Mouse (Mus musculus) left cerebral cortex, postnatal 25 days (tissue): Measurements from ENCODE around the gene Gab2. TPM values are rescaled to one million over a fixed set of nuclear protein-coding genes. Genes with fewer than 3 reads are reported as not detected.

ENCODE experiments used
- DNase-seq, 2 experiments: peaks; one replicate each; pipeline ENCODE4 v3.0.0; 2022; ENCODE audit warnings: low spot score in 2 of 2, mixed read lengths in 1 of 2
- intact Hi-C: fragments of 180-260 bp; cut with DNase I; formaldehyde crosslinking; loops from one replicate; pipeline ENCODE4 v1.15.1; 2025
- total RNA-seq, 2 experiments: library from RNA; stranded (reverse); gene quantifications; 2 replicates each; pipeline ENCODE4 v1.2.3; 2021

Gab2 gene
- total RNA-seq, 2 experiments from 2014 or later: 12.4 to 14.0 TPM

GRCm38 (mm10) chr7:97355068-97355841, 273.9 kb downstream of the Gab2 start:
- intact Hi-C loops: no loop called here
- no peak for DNase-seq

GRCm38 (mm10) chr7:97356253-97356652, 274.9 kb downstream of the Gab2 start:
- intact Hi-C loops: no loop called here
- DNase-seq: no peak

DNA sequence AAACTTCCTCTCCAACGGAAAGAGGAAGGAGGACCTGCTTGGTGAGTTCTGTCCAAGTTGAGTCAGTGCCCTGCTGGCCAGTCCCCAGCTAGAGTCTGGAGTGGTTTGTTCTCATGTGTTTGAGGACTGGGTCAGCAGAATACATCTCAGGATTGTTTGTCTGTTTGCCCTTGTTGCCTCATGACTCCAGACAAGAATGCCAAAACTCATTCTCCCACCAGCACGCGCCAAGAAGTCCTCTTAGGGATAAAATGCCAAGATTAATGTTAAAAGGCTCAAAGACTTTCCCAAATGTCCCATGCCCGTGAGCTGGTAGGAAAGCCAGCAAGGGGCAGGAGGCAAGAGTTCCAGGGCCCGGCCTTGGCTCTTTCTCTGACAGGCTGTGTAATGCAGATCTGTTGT, 275.5 kb downstream of the Gab2 start:
- intact Hi-C loops: no loop called here
- peak in 1 of 2 experiments; percentile 55 for DNase-seq

- no peak for DNase-seq
- intact Hi-C loops: no loop called here
Measured at GRCm38 (mm10) chr7:97357840-97358239, 276.5 kb downstream of the Gab2 start.

- intact Hi-C loops: no loop called here
Measured at GRCm38 (mm10) chr7:97358347-97358746, 277.0 kb downstream of the Gab2 start.

More at GRCm38 (mm10) chr7:97358347-97358746, 277.0 kb downstream of the Gab2 start:
- no peak for DNase-seq

Other genes with a start within 250 kb of the Gab2 start
- gene Nars2, start 130.1 kb upstream of the Gab2 start, total RNA-seq: 10 to 100 TPM; 17.4 to 18.3 TPM